Mouse (Mus musculus): ENCODE measurements around the gene Dmwd. TPM values are rescaled to one million over a fixed set of nuclear protein-coding genes. Genes with fewer than 3 reads are reported as not detected.
"Not testable (repeated sequence)": the region's sequence is repeated elsewhere in the genome, so short reads cannot be mapped to it uniquely, and the experiment has no call there.

Gene Dmwd
- polyA plus RNA-seq, 1 experiment from 2014 or later: 35.8 TPM

DNA sequence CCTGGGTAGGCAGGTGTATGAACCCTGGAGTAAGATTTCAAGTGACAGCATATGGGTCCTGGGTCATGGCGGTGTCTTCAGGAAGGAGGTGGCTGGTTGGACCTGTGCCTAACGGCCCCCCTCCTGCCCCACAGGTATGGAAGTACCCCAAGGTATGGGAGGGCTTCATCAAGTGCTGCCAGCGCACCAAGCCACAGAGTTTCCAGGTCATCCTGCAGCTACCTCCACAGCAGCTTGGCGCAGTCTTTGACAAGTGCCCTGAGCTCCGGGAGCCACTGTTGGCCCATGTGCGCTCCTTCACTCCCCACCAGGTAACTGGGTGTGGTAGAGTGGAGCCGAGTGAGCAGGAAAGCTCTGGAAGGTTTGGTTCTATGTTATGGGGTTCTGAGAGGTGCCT lies 22.9 kb upstream of the Dmwd start:
- Histone ChIP-seq H3K27ac (replicated peaks) (no peak overlapping the region), H3K9ac (replicated peaks) (no peak overlapping the region), H3K4me3 (replicated peaks) (no peak overlapping the region), H3K4me2 (no peak overlapping the region), H3K4me1 (peaks cover 15% of the 10 kb centered on the region), H3K36me3 (peaks cover 47% of the 10 kb centered on the region), H3K9me3 (replicated peaks) (no peaks in the 10 kb centered on the region), H3K27me3 (replicated peaks) (no peaks in the 10 kb centered on the region)
- ATAC-seq (ENCODE audit: low FRiP score): no peak
- 94% methylated on average over 7 of the region's 7 CpGs for WGBS

DNA sequence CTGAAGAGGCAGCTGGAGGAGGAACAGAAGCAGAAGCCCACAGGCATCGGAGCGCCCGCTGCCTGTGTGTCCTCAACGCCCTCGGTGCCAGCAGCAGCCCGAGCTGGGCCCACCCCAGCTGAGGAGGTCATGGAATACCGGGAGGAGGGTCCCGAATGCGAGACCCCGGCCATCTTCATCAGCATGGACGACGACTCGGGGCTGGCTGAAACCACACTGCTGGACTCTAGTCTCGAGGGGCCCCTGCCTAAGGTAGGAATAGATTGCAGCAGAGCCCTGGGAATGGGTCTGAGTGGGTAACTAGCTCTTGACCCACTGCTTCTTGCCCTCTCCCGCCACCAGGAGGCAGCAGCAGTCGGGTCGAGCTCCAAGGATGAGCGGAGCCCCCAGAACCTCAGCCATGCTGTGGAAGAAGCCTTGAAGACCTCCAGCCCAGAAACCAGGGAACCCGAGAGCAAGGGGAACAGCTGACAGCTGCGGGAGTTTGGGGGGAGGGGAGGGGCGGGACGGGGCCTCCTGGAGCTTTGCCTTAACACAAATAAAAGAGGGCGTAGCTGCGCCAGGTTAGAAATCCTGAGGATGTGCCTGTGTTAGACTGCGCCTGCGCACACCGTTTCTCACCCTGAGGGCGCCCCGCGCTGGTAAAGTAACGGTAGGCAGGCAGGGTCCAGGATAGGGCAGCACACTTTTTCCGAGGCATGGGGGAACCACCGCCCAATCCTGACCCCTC lies 21.8 kb upstream of the Dmwd start, which contains the start of gene Rsph6a:
Gene Rsph6a (plus strand): TSS at position 644 of the 730 bp plus-strand sequence.
- Histone ChIP-seq H3K4me2 (peak within 1 kb of the TSS; percentile 58), H3K27ac (replicated peaks) (0 out of 2 replicates have a peak within 1 kb of the TSS, but pooled peaks have one; percentile 28), H3K27me3 (replicated peaks) (no peaks in the 10 kb centered on the region), H3K36me3 (peaks cover 37% of the 10 kb centered on the region), H3K4me1 (peaks cover 15% of the 10 kb centered on the region), H3K9me3 (replicated peaks) (no peaks in the 10 kb centered on the region), H3K9ac (replicated peaks) (peak within 1 kb of the TSS; percentile 28; the same call in 1 of the 2 replicates), H3K4me3 (replicated peaks) (peak within 1 kb of the TSS; percentile 26)
- peak; percentile 80 for ATAC-seq (ENCODE audit: low FRiP score)
- WGBS: 28% methylated on average over 33 of the region's 33 CpGs

DNA sequence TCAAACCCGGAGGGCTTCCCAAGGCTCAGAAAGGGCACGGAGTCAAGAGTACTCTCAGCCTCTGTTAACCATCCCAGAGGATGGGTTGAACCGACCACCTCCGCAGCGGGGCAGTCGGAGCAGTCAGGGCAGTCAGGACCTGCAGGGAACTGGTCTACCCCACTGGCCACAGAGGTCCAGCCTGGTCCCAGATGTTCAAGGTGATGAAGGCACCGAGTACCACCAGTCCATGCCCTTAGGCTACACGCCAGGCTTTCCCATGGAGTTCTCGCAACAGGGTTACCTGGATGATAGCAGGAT lies 21.3 kb upstream of the Dmwd start:
- Histone ChIP-seq H3K27ac (replicated peaks) (no peak overlapping the region), H3K27me3 (replicated peaks) (no peaks in the 10 kb centered on the region)
- peak; percentile 36 for ATAC-seq (ENCODE audit: low FRiP score)

DNA sequence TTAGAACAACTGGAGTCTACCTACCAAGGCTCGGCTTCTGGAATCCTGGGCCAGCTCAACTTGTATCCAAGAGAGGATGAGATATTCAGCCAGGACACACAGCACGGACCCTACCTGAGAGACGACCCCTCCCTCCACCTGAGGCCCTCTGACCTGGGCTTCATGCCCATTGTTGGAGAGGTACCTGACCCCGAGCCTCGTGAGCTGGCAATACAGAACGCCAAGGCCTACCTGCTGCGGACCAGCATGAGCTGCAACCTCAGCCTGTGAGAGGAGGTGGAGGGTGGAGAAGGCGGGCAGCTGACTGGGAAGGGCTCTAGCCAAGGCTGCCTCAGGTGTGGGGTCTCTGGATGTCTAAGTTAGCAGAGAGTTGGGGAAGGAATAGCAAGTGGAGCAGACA lies 20.9 kb upstream of the Dmwd start:
- H3K9ac ChIP-seq (replicated peaks): no peak overlapping the region
- no peak overlapping the region for H3K4me2 ChIP-seq
- H3K4me1 ChIP-seq: peaks cover 15% of the 10 kb centered on the region
- H3K27me3 ChIP-seq (replicated peaks): no peaks in the 10 kb centered on the region
- WGBS: 97% methylated on average over 8 of the region's 8 CpGs
- H3K4me3 ChIP-seq (replicated peaks): no peak overlapping the region
- no peaks in the 10 kb centered on the region for H3K9me3 ChIP-seq (replicated peaks)
- ATAC-seq (ENCODE audit: low FRiP score): no peak
- peaks cover 28% of the 10 kb centered on the region for H3K36me3 ChIP-seq
- no peak overlapping the region for H3K27ac ChIP-seq (replicated peaks)

More for the DNA sequence above, 21.3 kb upstream of the Dmwd start:
- Histone ChIP-seq H3K36me3 (peaks cover 31% of the 10 kb centered on the region), H3K4me2 (peak overlapping the region; percentile 58), H3K4me1 (peaks cover 15% of the 10 kb centered on the region), H3K4me3 (replicated peaks) (peak overlapping the region; percentile 26), H3K9ac (replicated peaks) (peak overlapping the region; percentile 28; the same call in 1 of the 2 replicates), H3K9me3 (replicated peaks) (no peaks in the 10 kb centered on the region)
- WGBS: 66% methylated on average over 9 of the region's 9 CpGs

DNA sequence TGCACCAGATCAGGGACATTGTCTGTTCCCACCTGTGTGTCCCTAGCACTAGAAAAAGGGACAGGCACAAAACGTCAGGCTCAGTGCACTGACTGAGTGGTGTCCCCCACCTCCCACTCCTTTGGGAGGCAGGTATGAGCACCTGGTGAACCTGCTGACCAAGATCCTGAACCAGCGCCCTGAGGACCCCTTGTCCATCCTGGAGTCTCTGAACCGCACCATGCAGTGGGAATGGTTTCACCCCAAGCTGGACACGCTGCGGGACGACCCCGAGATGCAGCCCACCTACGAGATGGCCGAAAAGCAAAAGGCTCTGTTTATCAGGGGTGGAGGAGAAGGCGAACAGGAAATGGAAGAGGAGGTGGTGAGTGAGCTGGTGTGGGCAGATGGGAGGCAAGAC lies 18.6 kb upstream of the Dmwd start:
- ATAC-seq (ENCODE audit: low FRiP score): no peak

DNA sequence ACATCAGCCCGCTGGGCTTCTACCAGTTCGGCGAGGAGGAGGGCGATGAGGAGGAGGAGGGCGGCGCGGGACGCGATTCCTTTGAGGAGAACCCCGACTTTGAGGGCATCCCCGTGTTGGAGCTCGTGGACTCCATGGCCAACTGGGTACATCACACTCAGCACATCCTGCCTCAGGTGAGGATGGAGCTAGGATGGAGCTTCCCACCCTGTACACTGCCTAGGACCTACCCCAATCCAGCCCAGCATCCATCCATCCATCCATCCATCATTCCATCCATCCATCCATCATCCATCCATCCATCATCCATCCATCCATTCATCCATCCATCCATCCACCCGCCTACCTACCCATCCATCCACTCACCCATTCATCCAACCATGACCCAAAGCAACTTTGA lies 10.1 kb upstream of the Dmwd start:
- Histone ChIP-seq H3K4me3 (replicated peaks) (peak overlapping the region; percentile 16; the same call in 1 of the 2 replicates), H3K4me2 (peak overlapping the region; percentile 45), H3K4me1 (no peaks in the 10 kb centered on the region), H3K36me3 (no peaks in the 10 kb centered on the region), H3K9ac (replicated peaks) (no peak overlapping the region), H3K9me3 (replicated peaks) (no peaks in the 10 kb centered on the region), H3K27ac (replicated peaks) (no peak overlapping the region), H3K27me3 (replicated peaks) (peaks cover 33% of the 10 kb centered on the region)
- WGBS: 55% methylated on average over 13 of the region's 13 CpGs
- no peak for ATAC-seq (ENCODE audit: low FRiP score)

More for the DNA sequence above, 18.6 kb upstream of the Dmwd start:
- Histone ChIP-seq H3K4me2 (no peak overlapping the region), H3K4me3 (replicated peaks) (no peak overlapping the region), H3K4me1 (peaks cover 15% of the 10 kb centered on the region), H3K9ac (replicated peaks) (no peak overlapping the region), H3K27me3 (replicated peaks) (no peaks in the 10 kb centered on the region), H3K36me3 (peaks cover 6% of the 10 kb centered on the region; the same call in 1 of the 2 replicates), H3K9me3 (replicated peaks) (no peaks in the 10 kb centered on the region), H3K27ac (replicated peaks) (no peak overlapping the region)
- WGBS: 86% methylated on average over 10 of the region's 10 CpGs

DNA sequence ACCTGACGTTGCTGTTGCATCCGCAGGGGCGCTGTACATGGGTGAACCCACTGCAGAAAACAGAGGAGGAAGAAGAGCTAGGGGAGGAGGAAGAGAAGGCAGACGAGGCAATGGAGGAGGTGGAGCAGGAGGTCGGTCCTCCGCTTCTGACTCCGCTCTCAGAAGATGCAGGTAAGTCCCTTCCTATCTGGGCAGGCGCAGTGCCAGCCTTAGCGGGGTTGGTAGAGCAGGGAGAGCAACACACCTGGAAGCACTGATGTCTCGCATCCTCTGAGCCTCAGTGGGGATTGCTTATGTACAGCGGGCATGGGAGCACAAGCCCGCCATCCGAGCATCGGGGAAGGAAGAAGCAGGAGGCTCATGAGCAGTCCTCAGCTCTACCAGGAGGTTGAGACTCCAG lies 9.0 kb upstream of the Dmwd start:
- no peaks in the 10 kb centered on the region for H3K4me1 ChIP-seq
- no peak overlapping the region for H3K4me2 ChIP-seq
- WGBS: 51% methylated on average over 14 of the region's 14 CpGs
- H3K27me3 ChIP-seq (replicated peaks): peaks cover 33% of the 10 kb centered on the region
- no peaks in the 10 kb centered on the region for H3K9me3 ChIP-seq (replicated peaks)
- H3K27ac ChIP-seq (replicated peaks): no peak overlapping the region
- no peak overlapping the region for H3K4me3 ChIP-seq (replicated peaks)
- H3K9ac ChIP-seq (replicated peaks): no peak overlapping the region
- no peaks in the 10 kb centered on the region for H3K36me3 ChIP-seq
- ATAC-seq (ENCODE audit: low FRiP score): no peak

DNA sequence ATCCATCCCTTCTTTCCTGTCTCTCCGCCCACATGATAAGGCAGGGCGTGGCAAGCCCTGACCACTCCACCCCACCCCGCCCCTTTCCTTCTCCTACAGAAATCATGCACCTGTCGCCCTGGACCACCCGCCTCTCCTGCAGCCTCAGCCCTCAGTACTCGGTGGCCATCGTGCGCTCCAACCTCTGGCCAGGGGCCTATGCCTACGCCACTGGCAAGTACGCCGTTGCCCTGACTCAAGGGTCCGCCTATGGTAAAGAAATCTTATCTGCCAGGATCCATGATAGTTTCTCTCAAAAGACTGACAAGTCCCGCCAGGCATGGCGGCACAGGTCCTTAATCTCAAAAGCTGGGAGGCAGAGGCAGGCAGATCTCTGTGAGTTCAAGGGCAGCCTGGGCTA lies 8.1 kb upstream of the Dmwd start:
- no peaks in the 10 kb centered on the region for H3K36me3 ChIP-seq
- H3K27me3 ChIP-seq (replicated peaks): peaks cover 33% of the 10 kb centered on the region
- H3K27ac ChIP-seq (replicated peaks): no peak overlapping the region
- no peak for ATAC-seq (ENCODE audit: low FRiP score)
- no peaks in the 10 kb centered on the region for H3K9me3 ChIP-seq (replicated peaks)
- H3K9ac ChIP-seq (replicated peaks): no peak overlapping the region
- no peak overlapping the region for H3K4me2 ChIP-seq
- 63% methylated on average over 14 of the region's 14 CpGs for WGBS
- no peaks in the 10 kb centered on the region for H3K4me1 ChIP-seq
- H3K4me3 ChIP-seq (replicated peaks): no peak overlapping the region

DNA sequence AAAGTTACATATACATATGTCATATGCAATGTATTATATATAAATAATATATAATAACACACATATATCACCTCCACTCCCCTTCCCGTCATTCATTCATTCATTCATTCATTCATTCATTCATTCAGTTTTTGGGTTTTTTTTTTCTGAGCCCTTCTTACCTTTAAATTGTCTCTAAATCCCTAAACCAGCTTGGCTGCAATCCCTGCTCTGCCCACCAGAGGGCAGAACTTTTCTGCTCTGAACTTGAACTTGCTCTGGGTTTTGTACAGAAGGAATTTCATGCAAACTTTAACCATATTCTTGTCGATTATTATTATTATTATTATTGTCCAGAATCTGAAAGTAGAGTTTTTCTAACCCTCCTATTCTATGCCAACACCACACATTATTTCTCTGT lies 7.3 kb upstream of the Dmwd start:
- Histone ChIP-seq H3K27me3 (replicated peaks) (peaks cover 33% of the 10 kb centered on the region), H3K9me3 (replicated peaks) (no peaks in the 10 kb centered on the region), H3K4me2 (no peak overlapping the region), H3K36me3 (no peaks in the 10 kb centered on the region), H3K4me1 (no peaks in the 10 kb centered on the region), H3K4me3 (replicated peaks) (no peak overlapping the region), H3K9ac (replicated peaks) (no peak overlapping the region), H3K27ac (replicated peaks) (no peak overlapping the region)
- no peak for ATAC-seq (ENCODE audit: low FRiP score)
- WGBS: 2% methylated on average over 2 of the region's 2 CpGs

DNA sequence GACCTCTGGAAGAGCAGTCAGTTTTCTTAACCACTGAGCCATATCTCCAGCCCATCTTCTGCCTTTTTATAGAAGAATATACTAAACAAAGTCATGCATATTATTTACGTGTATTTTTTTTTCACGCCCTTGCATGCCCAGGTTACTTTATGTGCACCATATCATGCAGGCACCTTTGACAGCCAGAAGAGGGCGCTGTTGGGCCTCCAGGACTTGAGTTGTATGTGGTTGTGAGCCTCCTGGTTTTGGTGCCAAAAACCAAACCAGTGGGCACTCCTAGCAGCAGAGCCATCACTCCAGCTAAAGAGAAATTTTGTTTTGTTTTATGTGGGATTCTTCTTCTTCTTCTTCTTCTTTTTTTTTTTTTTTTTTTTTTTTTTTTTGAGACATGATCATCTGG lies 6.5 kb upstream of the Dmwd start:
- no peaks in the 10 kb centered on the region for H3K9me3 ChIP-seq (replicated peaks)
- H3K27ac ChIP-seq (replicated peaks): no peak overlapping the region
- H3K4me3 ChIP-seq (replicated peaks): no peak overlapping the region
- no peaks in the 10 kb centered on the region for H3K4me1 ChIP-seq
- no peaks in the 10 kb centered on the region for H3K36me3 ChIP-seq
- no peak overlapping the region for H3K9ac ChIP-seq (replicated peaks)
- no peak for ATAC-seq (ENCODE audit: low FRiP score)
- H3K4me2 ChIP-seq: no peak overlapping the region
- 45% methylated on average over 3 of the region's 3 CpGs for WGBS
- peaks cover 29% of the 10 kb centered on the region for H3K27me3 ChIP-seq (replicated peaks)

DNA sequence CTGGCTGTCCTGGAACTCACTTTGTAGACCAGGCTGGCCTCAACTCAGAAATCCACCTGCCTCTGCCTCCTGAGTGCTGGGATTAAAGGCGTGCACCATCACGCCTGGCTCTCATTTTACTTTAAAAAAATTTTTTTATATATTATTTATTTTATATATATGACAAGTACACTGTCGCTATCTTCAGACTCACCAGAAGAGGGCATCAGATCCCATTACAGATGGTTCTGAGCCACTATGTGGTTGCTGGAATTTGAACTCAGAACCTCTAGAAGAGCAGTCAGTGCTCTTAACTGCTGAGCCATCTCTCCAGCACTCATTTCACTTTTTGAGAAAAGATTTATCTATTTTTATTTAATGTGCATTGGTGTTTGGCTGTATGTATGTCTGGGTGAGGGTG lies 5.0 kb upstream of the Dmwd start:
- H3K27me3 ChIP-seq (replicated peaks): peaks cover 14% of the 10 kb centered on the region
- not testable (repeated sequence) for H3K27ac ChIP-seq (replicated peaks); H3K4me2 ChIP-seq; H3K4me3 ChIP-seq (replicated peaks); ATAC-seq (ENCODE audit: low FRiP score); H3K9ac ChIP-seq (replicated peaks); H3K9me3 ChIP-seq (replicated peaks); H3K36me3 ChIP-seq; H3K4me1 ChIP-seq
- WGBS: 63% methylated on average over 3 of the region's 3 CpGs

DNA sequence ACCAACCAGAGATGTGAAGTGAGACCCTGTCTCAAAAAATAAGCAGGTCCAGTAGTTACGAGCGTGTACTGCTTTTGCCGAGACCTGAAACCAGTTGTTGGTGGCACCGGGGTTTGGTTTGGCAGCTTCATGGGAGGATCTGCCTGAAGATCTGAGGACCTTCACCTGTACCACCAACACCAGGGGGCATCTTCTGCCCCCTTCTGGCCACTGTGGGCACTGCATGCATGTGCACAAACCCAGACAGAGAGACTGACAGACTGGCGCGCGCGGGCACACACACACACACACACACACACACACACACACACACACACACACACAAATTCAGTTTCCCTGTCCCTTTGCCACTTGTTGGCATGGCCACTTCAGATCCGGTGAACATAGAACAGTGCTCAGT lies 2.5 kb upstream of the Dmwd start:
- Histone ChIP-seq H3K4me3 (replicated peaks) (no peak overlapping the region), H3K9ac (replicated peaks) (no peak overlapping the region), H3K4me2 (no peak overlapping the region), H3K4me1 (peaks cover 25% of the 10 kb centered on the region), H3K36me3 (peaks cover 6% of the 10 kb centered on the region), H3K9me3 (replicated peaks) (no peaks in the 10 kb centered on the region), H3K27ac (replicated peaks) (no peak overlapping the region), H3K27me3 (replicated peaks) (no peaks in the 10 kb centered on the region)
- WGBS: 67% methylated on average over 9 of the region's 9 CpGs
- ATAC-seq (ENCODE audit: low FRiP score): no peak
